Mouse (Mus musculus): ENCODE measurements around the gene Rtl9. TPM values are rescaled to one million over a fixed set of nuclear protein-coding genes. Genes with fewer than 3 reads are reported as not detected.

The Rtl9 gene
- polyA plus RNA-seq (2015; fragmentation: Nextera tagmentation; extraction: Ambion mirVana), result 0.16 and 0.18 TPM in 2 replicates

DNA sequence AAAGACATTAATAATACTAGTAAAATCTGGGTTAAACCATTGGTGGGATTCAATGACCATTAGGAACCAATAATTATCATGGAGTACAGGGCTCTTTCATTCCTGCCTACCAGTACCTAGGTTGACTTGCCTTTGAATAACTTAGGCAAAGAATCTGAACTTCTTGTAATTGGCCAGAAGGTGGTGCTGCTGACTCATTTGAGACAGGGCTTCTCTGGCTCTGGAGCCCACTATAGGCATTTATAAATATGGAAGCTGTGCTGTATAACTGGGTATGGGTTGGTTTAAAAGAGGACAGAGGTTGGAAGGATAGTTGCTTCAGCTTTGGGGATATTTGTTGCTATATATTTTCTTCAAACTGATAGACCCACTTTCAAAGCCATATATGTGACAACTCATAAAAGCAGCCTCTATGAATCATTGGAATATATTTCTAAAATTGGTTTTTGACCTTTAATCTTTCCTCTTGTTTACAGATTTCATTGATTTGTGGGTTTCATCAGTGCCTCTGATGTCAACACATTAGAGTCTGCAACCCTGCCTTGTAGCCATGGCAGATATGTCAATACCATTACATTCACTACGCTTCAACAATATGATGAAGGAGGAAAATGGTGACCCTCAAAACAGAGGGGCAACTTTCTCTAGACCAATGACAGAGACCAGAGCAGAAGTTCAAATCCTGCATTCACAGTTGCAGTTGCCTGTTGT is at the start of gene Rtl9:
Gene Rtl9, plus strand, starts transcription at position 551 of the 711 bp plus-strand sequence.

Other genes with a start within 250 kb of the Rtl9 start
- gene Ammecr1, start 132.9 kb upstream of the Rtl9 start, polyA plus RNA-seq (2015; fragmentation: Nextera tagmentation; extraction: Ambion mirVana), result 6.3 and 7.6 TPM in 2 replicates

Data from adrenal gland, postnatal 0 days (tissue).